In genomic region chr7:4163571-4164072, GRCm38 (mm10) we compare ENCODE assay signal across 9 mouse cellular contexts. TPM values are rescaled to one million over a fixed set of nuclear protein-coding genes. Genes with fewer than 3 reads are reported as not detected.
DNase-seq lines count a peak whose midpoint lies in the region; ATAC-seq and TF ChIP-seq lines count a peak whose summit lies in the region.
"Had no signal": no experiment of that assay in that cellular context is flagged by ENCODE, and none has a peak within 500 bp of the region (broad histone marks: within the 10 kb centered on the region; RNA-seq: fewer than 3 reads in every experiment).

No protein-coding gene starts in this region.

- peak; percentile 44 for DNase-seq in embryo, embryonic 10.5 days (ENCODE audit: low spot score)
- peak; percentile 30 for DNase-seq in heart, postnatal 0 days (ENCODE audit: low spot score)
- DNase-seq in stomach, postnatal 0 days (ENCODE audit: low spot score), result peak; percentile 84
- no peak for DNase-seq in right cerebral cortex, postnatal 36 days (ENCODE audit: low spot score in 2 of 2)
- DNase-seq in cerebellum, adult 9-10 months, result no peak

- peak overlapping the region; percentile 73 for H3K27ac ChIP-seq in heart, postnatal 0 days (ENCODE audit: low read depth)
- H3K27ac ChIP-seq in liver, embryonic 15.5 days (replicated peaks), result peak overlapping the region; percentile 14; the same call in 1 of the 2 replicates
- H3K27ac ChIP-seq in stomach, postnatal 0 days (replicated peaks), result peak overlapping the region; percentile 92

- TF ChIP-seq CTCF in heart, postnatal 0 days (IDR thresholded peaks at IDR 0.05; ENCODE audit: low read depth), result no peak
- no peak for TF ChIP-seq CTCF in stomach, postnatal 0 days (IDR thresholded peaks at IDR 0.05; ENCODE audit: low read depth)

- peak overlapping the region; percentile 46 for H3K4me3 ChIP-seq in erythroblast, embryonic 14.5 days (replicated peaks)
- peak overlapping the region; percentile 56 for H3K4me3 ChIP-seq in heart, postnatal 0 days (ENCODE audit: low read depth, low read length)
- H3K4me3 ChIP-seq in liver, embryonic 15.5 days (replicated peaks), result peak overlapping the region; percentile 49
- peak overlapping the region; percentile 69 for H3K4me3 ChIP-seq in stomach, postnatal 0 days (ENCODE audit: low read depth, low read length)

- H3K9ac ChIP-seq in heart, postnatal 0 days (replicated peaks; ENCODE audit: low read depth, low read length), result peak overlapping the region; percentile 55
- 0 out of 2 replicates have a peak overlapping the region, but pooled peaks have one; percentile 8 for H3K9ac ChIP-seq in liver, embryonic 15.5 days
- peak overlapping the region; percentile 69 for H3K9ac ChIP-seq in stomach, postnatal 0 days (ENCODE audit: low read length)

- H3K9me3 ChIP-seq in erythroblast, embryonic 14.5 days (ENCODE audit: control insufficient read depth, low read length), result no peaks in the 10 kb centered on the region
- no peaks in the 10 kb centered on the region for H3K9me3 ChIP-seq in heart, postnatal 0 days (replicated peaks; ENCODE audit: control insufficient read depth, low read length)
- no peaks in the 10 kb centered on the region for H3K9me3 ChIP-seq in liver, embryonic 15.5 days (replicated peaks)
- H3K9me3 ChIP-seq in stomach, postnatal 0 days (ENCODE audit: control insufficient read depth, low read length), result no peaks in the 10 kb centered on the region

- H3K27me3 ChIP-seq in erythroblast, embryonic 14.5 days (ENCODE audit: control insufficient read depth), result no peaks in the 10 kb centered on the region
- H3K27me3 ChIP-seq in heart, postnatal 0 days (ENCODE audit: control insufficient read depth, insufficient read depth, low read length), result no peaks in the 10 kb centered on the region
- H3K27me3 ChIP-seq in liver, embryonic 15.5 days, result no peaks in the 10 kb centered on the region
- no peaks in the 10 kb centered on the region for H3K27me3 ChIP-seq in stomach, postnatal 0 days (ENCODE audit: control insufficient read depth, insufficient read depth, low read length)

- peak overlapping the region; percentile 76 for H3K4me2 ChIP-seq in heart, postnatal 0 days (ENCODE audit: low read depth, low read length)
- peak overlapping the region; percentile 57 for H3K4me2 ChIP-seq in liver, embryonic 15.5 days
- H3K4me2 ChIP-seq in stomach, postnatal 0 days (replicated peaks; ENCODE audit: low read depth), result peak overlapping the region; percentile 71

- ATAC-seq in erythroblast, adult 5-6 weeks (replicated peaks; ENCODE audit: low FRiP score, poor library complexity, severe bottlenecking), result no peak
- peak; percentile 56 for ATAC-seq in heart, postnatal 0 days (ENCODE audit: insufficient read depth, low read depth)
- ATAC-seq in liver, embryonic 15.5 days (ENCODE audit: insufficient read depth), result peak; percentile 35; the same call in 1 of the 2 replicates
- peak; percentile 88 for ATAC-seq in stomach, postnatal 0 days (ENCODE audit: low FRiP score, low TSS enrichment)

- no peak for TF ChIP-seq EP300 in heart, postnatal 0 days (IDR thresholded peaks at IDR 0.05; ENCODE audit: low read depth)
- no peak for TF ChIP-seq EP300 in stomach, postnatal 0 days (optimal IDR thresholded peaks at IDR 0.05)

- peaks cover 13% of the 10 kb centered on the region for H3K4me1 ChIP-seq in erythroblast, embryonic 14.5 days (ENCODE audit: control insufficient read depth)
- no peaks in the 10 kb centered on the region for H3K4me1 ChIP-seq in heart, postnatal 0 days (ENCODE audit: control insufficient read depth, insufficient read depth)
- H3K4me1 ChIP-seq in liver, embryonic 15.5 days (replicated peaks), result peaks cover 15% of the 10 kb centered on the region
- H3K4me1 ChIP-seq in stomach, postnatal 0 days (replicated peaks; ENCODE audit: control insufficient read depth, insufficient read depth), result 0 out of 2 replicates have a peak, but pooled peaks cover 2% of the 10 kb centered on the region

- WGBS in heart, postnatal 0 days, result 1% methylated on average over 11 of the region's 11 CpGs
- WGBS in liver, embryonic 15.5 days (ENCODE audit: insufficient replicate concordance), result under 1% methylated on average over 11 of the region's 11 CpGs
- under 1% methylated on average over 9 of the region's 11 CpGs for WGBS in stomach, postnatal 0 days

- no peaks in the 10 kb centered on the region for H3K36me3 ChIP-seq in erythroblast, embryonic 14.5 days (ENCODE audit: control insufficient read depth)
- H3K36me3 ChIP-seq in heart, postnatal 0 days (replicated peaks; ENCODE audit: control insufficient read depth, insufficient read depth, low read length), result no peaks in the 10 kb centered on the region
- H3K36me3 ChIP-seq in liver, embryonic 15.5 days (replicated peaks), result no peaks in the 10 kb centered on the region
- no peaks in the 10 kb centered on the region for H3K36me3 ChIP-seq in stomach, postnatal 0 days (ENCODE audit: control insufficient read depth, insufficient read depth, low read length)

RNA-seq across cellular contexts. Expression of gene Cdc42ep5, which starts 1.0 kb away (rescaled TPM):
- polyA plus RNA-seq in erythroblast, embryonic 14.5 days (2012), result 0.14 and 0.25 TPM in 2 replicates
- total RNA-seq in erythroblast, adult 5-6 weeks (2015; ENCODE audit: low replicate concordance), result not detected in 2 replicates
- total RNA-seq in erythroblast, adult 5-6 weeks (2017; ENCODE audit: low replicate concordance), result not detected in 2 replicates
- total RNA-seq in heart, postnatal 0 days (2014; rRNA removed; ENCODE audit: low replicate concordance), result 34.0 and 37.4 TPM in 2 replicates
- polyA plus RNA-seq in heart, postnatal 0 days (2015; fragmentation: Nextera tagmentation; extraction: Ambion mirVana), result 21.0 and 25.0 TPM in 2 replicates
- polyA plus RNA-seq in liver, embryonic 15.5 days (2015; fragmentation: Nextera tagmentation; extraction: Ambion mirVana), result 6.1 and 6.3 TPM in 2 replicates
- 119 and 121 TPM in 2 replicates for polyA plus RNA-seq in stomach, postnatal 0 days (2015; fragmentation: Nextera tagmentation; extraction: Ambion mirVana)
- total RNA-seq: hematopoietic stem cell, adult 5-6 weeks had no signal

RNA-seq across cellular contexts. Expression of gene Leng9, which starts 13.4 kb away (rescaled TPM):
- 0.04 and 0.07 TPM in 2 replicates for polyA plus RNA-seq in erythroblast, embryonic 14.5 days (2012)
- total RNA-seq in erythroblast, adult 5-6 weeks (2015; ENCODE audit: low replicate concordance), result not detected in 2 replicates
- total RNA-seq in erythroblast, adult 5-6 weeks (2017; ENCODE audit: low replicate concordance), result 0.77 and 1.7 TPM in 2 replicates
- 0.27 and 3.1 TPM in 2 replicates for total RNA-seq in heart, postnatal 0 days (2014; rRNA removed; ENCODE audit: low replicate concordance)
- 3.6 and 3.8 TPM in 2 replicates for polyA plus RNA-seq in heart, postnatal 0 days (2015; fragmentation: Nextera tagmentation; extraction: Ambion mirVana)
- 0.98 TPM in 2 replicates for polyA plus RNA-seq in liver, embryonic 15.5 days (2015; fragmentation: Nextera tagmentation; extraction: Ambion mirVana)
- 7.4 and 8.5 TPM in 2 replicates for polyA plus RNA-seq in stomach, postnatal 0 days (2015; fragmentation: Nextera tagmentation; extraction: Ambion mirVana)

RNA-seq across cellular contexts. Expression of gene Leng8, which starts 26.8 kb away (rescaled TPM):
- 20.2 and 21.2 TPM in 2 replicates for polyA plus RNA-seq in erythroblast, embryonic 14.5 days (2012)
- total RNA-seq in erythroblast, adult 5-6 weeks (2015; ENCODE audit: low replicate concordance), result 147 and 153 TPM in 2 replicates
- 144 and 160 TPM in 2 replicates for total RNA-seq in erythroblast, adult 5-6 weeks (2017; ENCODE audit: low replicate concordance)
- 112 and 139 TPM in 2 replicates for total RNA-seq in heart, postnatal 0 days (2014; rRNA removed; ENCODE audit: low replicate concordance)
- polyA plus RNA-seq in heart, postnatal 0 days (2015; fragmentation: Nextera tagmentation; extraction: Ambion mirVana), result 12.9 and 16.0 TPM in 2 replicates
- polyA plus RNA-seq in liver, embryonic 15.5 days (2015; fragmentation: Nextera tagmentation; extraction: Ambion mirVana), result 20.1 and 25.2 TPM in 2 replicates
- polyA plus RNA-seq in stomach, postnatal 0 days (2015; fragmentation: Nextera tagmentation; extraction: Ambion mirVana), result 14.7 and 20.1 TPM in 2 replicates

RNA-seq across cellular contexts. Expression of gene Ttyh1, which starts 44.4 kb away (rescaled TPM):
- not detected in 2 replicates for polyA plus RNA-seq in erythroblast, embryonic 14.5 days (2012)
- total RNA-seq in erythroblast, adult 5-6 weeks (2015; ENCODE audit: low replicate concordance), result not detected in 2 replicates
- 0.28 and 3.0 TPM in 2 replicates for total RNA-seq in erythroblast, adult 5-6 weeks (2017; ENCODE audit: low replicate concordance)
- total RNA-seq in heart, postnatal 0 days (2014; rRNA removed; ENCODE audit: low replicate concordance), result 4.2 and 5.0 TPM in 2 replicates
- polyA plus RNA-seq in heart, postnatal 0 days (2015; fragmentation: Nextera tagmentation; extraction: Ambion mirVana), result 0.45 and 1.1 TPM in 2 replicates
- 0.38 and 0.39 TPM in 2 replicates for polyA plus RNA-seq in liver, embryonic 15.5 days (2015; fragmentation: Nextera tagmentation; extraction: Ambion mirVana)
- 4.1 and 4.3 TPM in 2 replicates for polyA plus RNA-seq in stomach, postnatal 0 days (2015; fragmentation: Nextera tagmentation; extraction: Ambion mirVana)

Comparison
In these comparisons a context has a peak if more than half of its experiments do, and no peak if none do; other contexts are left out.
1. DNase-seq: peak in embryo, embryonic 10.5 days (single experiment), heart, postnatal 0 days (single experiment) and stomach, postnatal 0 days (single experiment); none in right cerebral cortex, postnatal 36 days (0 of 2) and cerebellum, adult 9-10 months (single experiment).
2. H3K27ac ChIP-seq: peak in every context shown above with its lines; median percentile 92 in stomach, postnatal 0 days; 73 in heart, postnatal 0 days; 14 in liver, embryonic 15.5 days.
3. H3K9ac ChIP-seq: peak in every context shown above with its lines; median percentile 69 in stomach, postnatal 0 days; 55 in heart, postnatal 0 days; 8 in liver, embryonic 15.5 days.
4. Peak in every context shown above with its lines, with median percentiles within 50 percentile points of each other: H3K4me3 ChIP-seq and H3K4me2 ChIP-seq.